Mouse (Mus musculus) CH12.LX (cell line): ENCODE results near the gene Fuz. TPM values are rescaled to one million over a fixed set of nuclear protein-coding genes. Genes with fewer than 3 reads are reported as not detected.

ENCODE experiments used
- DNase-seq: peaks from one replicate; pipeline ENCODE4 v3.0.0-alpha.2; 2013; ENCODE audit errors: extremely low read depth
- H3K27ac ChIP-seq: 2 replicates; pipeline ENCODE4 v1.5.1; 2012; ENCODE audit warnings: low read depth, mild to moderate bottlenecking, control low read depth, moderate library complexity; ENCODE audit not compliant: insufficient read depth
- H3K27me3 ChIP-seq: replicated peaks from 2 replicates; pipeline ENCODE3; 2012; ENCODE audit warnings: inconsistent platforms
- H3K36me3 ChIP-seq, 2 experiments: replicated peaks in 1 of 2; 2 replicates each; pipeline versions ENCODE3 to v1.6.1; 2012; ENCODE audit warnings: inconsistent platforms in 1 of 2, low read length in 1 of 2, mild to moderate bottlenecking in 1 of 2, mixed read lengths in 1 of 2, moderate library complexity in 1 of 2; ENCODE audit not compliant: control insufficient read depth in 1 of 2, insufficient read depth in 1 of 2
- H3K4me1 ChIP-seq, 2 experiments: 2 replicates each; pipeline ENCODE4 v1.6.1; 2012; ENCODE audit warnings: inconsistent platforms in 1 of 2, moderate library complexity in 1 of 2; ENCODE audit not compliant: insufficient read depth in 2 of 2, control insufficient read depth in 1 of 2
- H3K4me2 ChIP-seq: 2 replicates; pipeline ENCODE4 v1.6.1; 2012; ENCODE audit warnings: low read depth, mild to moderate bottlenecking, control low read depth; ENCODE audit not compliant: poor library complexity, insufficient read depth, severe bottlenecking
- H3K4me3 ChIP-seq, 3 experiments: fragments of 150-350 bp in 1 of 3; sonication (generic) in 1 of 3; replicated peaks in 1 of 3; 2 replicates each; pipeline versions ENCODE3 to v1.5.1; 2011 to 2012; ENCODE audit warnings: low read depth in 2 of 3, low read length in 2 of 3, mild to moderate bottlenecking in 2 of 3, moderate library complexity in 2 of 3, control low read depth in 1 of 3, improper control_type of control experiment in 1 of 3, inconsistent platforms in 1 of 3, mixed read lengths in 1 of 3; ENCODE audit not compliant: poor library complexity in 1 of 3
- H3K79me2 ChIP-seq: replicated peaks from 2 replicates; pipeline ENCODE4 v1.6.1; 2012; ENCODE audit warnings: mild to moderate bottlenecking, moderate library complexity; ENCODE audit not compliant: control insufficient read depth, poor library complexity, insufficient read depth, severe bottlenecking; ENCODE audit errors: extremely low read depth
- H3K9ac ChIP-seq: 2 replicates; pipeline ENCODE4 v1.6.1; 2012; ENCODE audit warnings: low read depth, mild to moderate bottlenecking, control low read depth, moderate library complexity; ENCODE audit not compliant: insufficient read depth
- H3K9me3 ChIP-seq: replicated peaks from 2 replicates; pipeline ENCODE3; 2012; ENCODE audit warnings: low read length, inconsistent platforms, mixed read lengths
- BHLHE40 ChIP-seq: IDR thresholded peaks from 2 replicates; pipeline ENCODE4 v1.6.1; 2011; ENCODE audit warnings: mild to moderate bottlenecking, low read depth, low read length, improper control_type of control experiment
- CHD1 ChIP-seq: IDR thresholded peaks from 2 replicates; pipeline ENCODE4 v1.6.1; 2012; ENCODE audit warnings: low read depth, low read length, improper control_type of control experiment, inconsistent platforms
- CHD2 ChIP-seq: IDR thresholded peaks from 2 replicates; pipeline ENCODE4 v1.6.1; 2011; ENCODE audit warnings: low read length, improper control_type of control experiment
- CTCF ChIP-seq, 2 experiments: IDR thresholded peaks in 1 of 2; conservative IDR thresholded peaks in 1 of 2; 2 replicates each; pipeline ENCODE4 v1.5.1; 2011 to 2012; ENCODE audit warnings: low read depth in 2 of 2, low read length in 2 of 2, improper control_type of control experiment in 1 of 2, inconsistent platforms in 1 of 2, mild to moderate bottlenecking in 1 of 2, moderate library complexity in 1 of 2
- ELF1 ChIP-seq: IDR thresholded peaks from 2 replicates; pipeline ENCODE4 v1.6.1; 2014; ENCODE audit warnings: low read depth, mild to moderate bottlenecking, inconsistent platforms, low read length, improper control_type of control experiment
- ETS1 ChIP-seq: conservative IDR thresholded peaks from 2 replicates; pipeline ENCODE4 v1.6.1; 2012; ENCODE audit warnings: low read depth, mild to moderate bottlenecking, inconsistent platforms, low read length, improper control_type of control experiment, moderate library complexity
- HCFC1 ChIP-seq: IDR thresholded peaks from 2 replicates; pipeline ENCODE4 v1.6.1; 2012; ENCODE audit warnings: low read depth, mild to moderate bottlenecking, inconsistent platforms, low read length, improper control_type of control experiment
- IRF4 ChIP-seq: IDR thresholded peaks from 2 replicates; pipeline ENCODE4 v1.6.1; 2014; ENCODE audit warnings: low read depth, mild to moderate bottlenecking, inconsistent platforms, low read length, improper control_type of control experiment
- JUN ChIP-seq: IDR thresholded peaks from 2 replicates; pipeline ENCODE4 v1.6.1; 2011; ENCODE audit warnings: low read depth, mild to moderate bottlenecking, low read length, improper control_type of control experiment, moderate library complexity; ENCODE audit not compliant: insufficient read depth
- JUND ChIP-seq: conservative IDR thresholded peaks from 2 replicates; pipeline ENCODE4 v1.6.1; 2011; ENCODE audit warnings: low read depth, low read length, improper control_type of control experiment
- KAT2A ChIP-seq: IDR thresholded peaks from 2 replicates; pipeline ENCODE4 v1.6.1; 2012; ENCODE audit warnings: low read length, improper control_type of control experiment, inconsistent platforms; ENCODE audit not compliant: insufficient replicate concordance
- MAX ChIP-seq: IDR thresholded peaks from 2 replicates; pipeline ENCODE4 v1.6.1; 2011; ENCODE audit warnings: low read length, improper control_type of control experiment
- MAZ ChIP-seq: IDR thresholded peaks from 2 replicates; pipeline ENCODE4 v1.6.1; 2012; ENCODE audit warnings: low read depth, mild to moderate bottlenecking, inconsistent platforms, low read length, improper control_type of control experiment, moderate library complexity
- MEF2A ChIP-seq: IDR thresholded peaks from 2 replicates; pipeline ENCODE4 v1.6.1; 2014; ENCODE audit warnings: low read depth, mild to moderate bottlenecking, inconsistent platforms, low read length, improper control_type of control experiment, borderline replicate concordance
- MXI1 ChIP-seq: IDR thresholded peaks from 2 replicates; pipeline ENCODE4 v1.6.1; 2011; ENCODE audit warnings: mild to moderate bottlenecking, low read depth, low read length, improper control_type of control experiment
- MYC ChIP-seq: IDR thresholded peaks from 2 replicates; pipeline ENCODE4 v1.6.1; 2011; ENCODE audit warnings: low read depth, mild to moderate bottlenecking, improper control_type of control experiment, low read length
- NELFE ChIP-seq: IDR thresholded peaks from 2 replicates; pipeline ENCODE4 v1.6.1; 2011; ENCODE audit warnings: low read depth, low read length, improper control_type of control experiment
- NRF1 ChIP-seq: IDR thresholded peaks from 2 replicates; pipeline ENCODE4 v1.6.1; 2014; ENCODE audit warnings: low read depth, mild to moderate bottlenecking, inconsistent platforms, low read length, improper control_type of control experiment, moderate library complexity
- PAX5 ChIP-seq: IDR thresholded peaks from 2 replicates; pipeline ENCODE4 v1.6.1; 2012; ENCODE audit warnings: low read length, inconsistent platforms, mixed read lengths
- POLR2A ChIP-seq: IDR thresholded peaks from 2 replicates; pipeline ENCODE4 v1.6.1; 2011; ENCODE audit warnings: low read depth, mild to moderate bottlenecking, improper control_type of control experiment, low read length
- POLR2AphosphoS2 ChIP-seq: IDR thresholded peaks from 2 replicates; pipeline ENCODE4 v1.6.1; 2011; ENCODE audit warnings: low read depth, low read length, improper control_type of control experiment
- RAD21 ChIP-seq: IDR thresholded peaks from 2 replicates; pipeline ENCODE4 v1.6.1; 2011; ENCODE audit warnings: low read depth, mild to moderate bottlenecking, low read length, improper control_type of control experiment, moderate library complexity
- RCOR1 ChIP-seq: conservative IDR thresholded peaks from 2 replicates; pipeline ENCODE4 v1.6.1; 2012; ENCODE audit warnings: low read depth, mild to moderate bottlenecking, inconsistent platforms, low read length, improper control_type of control experiment
- SIN3A ChIP-seq: IDR thresholded peaks from 2 replicates; pipeline ENCODE4 v1.6.1; 2012; ENCODE audit warnings: low read length, improper control_type of control experiment, inconsistent platforms
- SMC3 ChIP-seq: IDR thresholded peaks from 2 replicates; pipeline ENCODE4 v1.6.1; 2011; ENCODE audit warnings: low read depth, low read length, improper control_type of control experiment
- TBP ChIP-seq: conservative IDR thresholded peaks from 2 replicates; pipeline ENCODE4 v1.6.1; 2011; ENCODE audit warnings: low read depth, low read length, improper control_type of control experiment
- TCF12 ChIP-seq: IDR thresholded peaks from 2 replicates; pipeline ENCODE4 v1.6.1; 2014; ENCODE audit warnings: low read depth, mild to moderate bottlenecking, inconsistent platforms, low read length, improper control_type of control experiment
- UBTF ChIP-seq: IDR thresholded peaks from 2 replicates; pipeline ENCODE4 v1.6.1; 2012; ENCODE audit warnings: low read depth, mild to moderate bottlenecking, inconsistent platforms, low read length, improper control_type of control experiment, moderate library complexity
- USF1 ChIP-seq: IDR thresholded peaks from 2 replicates; pipeline ENCODE4 v1.6.1; 2014; ENCODE audit warnings: low read depth, mild to moderate bottlenecking, inconsistent platforms, low read length, improper control_type of control experiment
- USF2 ChIP-seq: conservative IDR thresholded peaks from 2 replicates; pipeline ENCODE4 v1.6.1; 2011; ENCODE audit warnings: low read depth, low read length, improper control_type of control experiment
- ZC3H11A ChIP-seq: IDR thresholded peaks from 2 replicates; pipeline ENCODE4 v1.6.1; 2012; ENCODE audit warnings: low read depth, mild to moderate bottlenecking, inconsistent platforms, low read length, improper control_type of control experiment
- ZKSCAN1 ChIP-seq: IDR thresholded peaks from 2 replicates; pipeline ENCODE4 v1.6.1; 2012; ENCODE audit warnings: low read depth, inconsistent platforms, low read length, improper control_type of control experiment, borderline replicate concordance
- ZMIZ1 ChIP-seq: IDR thresholded peaks from 2 replicates; pipeline ENCODE4 v1.6.1; 2012; ENCODE audit warnings: low read depth, mild to moderate bottlenecking, inconsistent platforms, low read length, improper control_type of control experiment
- ZNF384 ChIP-seq: IDR thresholded peaks from 2 replicates; pipeline ENCODE4 v1.6.1; 2012; ENCODE audit warnings: low read depth, low read length, improper control_type of control experiment, inconsistent platforms
- dilution Hi-C: fragments of 300-500 bp; cut with MboI; formaldehyde crosslinking; loops from 2 replicates; pipeline ENCODE4 v1.14.3; 2020; ENCODE audit warnings: low sequenced_read_pairs; ENCODE audit not compliant: extremely low pct_unique_long_range_greater_than_20kb, extremely low pct_ligation_motif_present
- in situ Hi-C: fragments of 300-500 bp; cut with MboI; formaldehyde crosslinking; loops from 3 replicates; pipeline ENCODE4 v1.14.3; 2019; ENCODE audit warnings: low sequenced_read_pairs, low pct_ligation_motif_present, low pct_unique_long_range_greater_than_20kb, mixed read lengths
- polyA plus RNA-seq: library from polyadenylated mRNA; unstranded; fragments of >175 nt; gene quantifications from 2 replicates; pipeline ENCODE4 v1.2.1, GENCODE M21; 2012; ENCODE audit warnings: low read depth; ENCODE audit not compliant: insufficient read length
- total RNA-seq, 2 experiments: library from RNA; depleted of rRNA; stranded (reverse); fragments of 300-350 nt in 1 of 2; fragments of >200 nt in 1 of 2; gene quantifications; 2 replicates each; pipeline ENCODE4 v1.2.3; 2012 to 2014

Fuz gene
- total and polyA plus RNA-seq, 3 experiments: 16.7 to 17.1 (median 16.9) TPM

DNA sequence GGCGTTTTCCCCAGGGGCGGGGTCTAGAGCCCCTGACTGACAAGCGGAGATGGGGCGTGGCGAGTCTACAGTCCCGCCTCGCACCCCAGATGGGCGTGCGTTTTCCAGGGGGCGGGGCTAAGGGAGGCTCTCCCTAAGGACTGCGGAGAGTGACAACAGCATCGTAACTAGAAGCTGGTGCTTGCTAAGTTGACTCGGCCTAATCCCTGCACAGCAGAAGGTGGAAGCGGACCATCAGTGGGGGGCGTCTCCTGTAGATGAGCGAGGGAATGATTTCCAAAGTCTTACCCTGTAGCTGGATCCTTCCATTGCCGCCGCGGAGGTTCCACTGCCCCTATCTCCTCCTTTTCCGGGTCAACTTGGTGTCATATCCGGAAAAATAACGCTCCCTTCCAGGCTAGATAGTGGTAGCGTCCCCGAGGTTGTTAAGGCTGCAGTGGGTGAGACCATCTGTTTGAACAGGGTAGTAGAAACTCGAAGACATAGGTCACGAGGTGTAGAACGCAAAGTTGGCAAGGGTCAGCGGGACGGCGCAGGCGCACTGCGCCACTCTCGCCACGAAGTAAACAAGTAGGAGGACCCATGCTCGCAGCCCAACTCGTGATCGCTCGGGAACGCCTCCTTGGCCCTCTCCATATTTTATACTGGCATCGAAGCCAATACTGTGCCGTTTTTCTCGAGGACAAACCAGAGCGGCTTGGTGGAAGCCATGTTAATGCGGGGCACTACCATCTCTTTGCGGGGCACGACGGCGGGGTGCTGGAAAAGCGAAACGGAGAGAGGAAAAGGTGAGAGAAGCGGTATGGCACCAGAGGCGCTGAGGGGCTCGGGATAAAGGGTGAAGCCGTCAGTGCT lies 47.1 kb upstream of the Fuz start, which contains the start of the genes Akt1s1 and Tbc1d17 (continued):
- TF ChIP-seq MAX: peak; percentile 97
- TF ChIP-seq, all 38 proteins: peak for 29

- H3K27me3 ChIP-seq: no peaks in the 10 kb centered on the region
- peak overlapping the region; percentile 94 for H3K27ac ChIP-seq
- H3K4me3 ChIP-seq: peak overlapping the region; percentile 81 to 98 (median 93)
- H3K4me2 ChIP-seq: peak overlapping the region; percentile 11; the same call in 1 of the 2 replicates
- H3K9me3 ChIP-seq: no peaks in the 10 kb centered on the region
- peak overlapping the region; percentile 97 for H3K9ac ChIP-seq
- H3K36me3 ChIP-seq: peaks cover 31 to 53% of the 10 kb centered on the region in 2 experiments
- dilution Hi-C loops (no loop called here), in situ Hi-C loops (loop anchor here (10.0 kb wide), 1 partner anchor 105 kb away; no protein-coding TSS in a partner anchor)
- peaks cover 28% of the 10 kb centered on the region for H3K79me2 ChIP-seq
- DNase-seq: peak; percentile 91
- peaks cover 14 to 43% of the 10 kb centered on the region in 2 experiments for H3K4me1 ChIP-seq
- TF ChIP-seq ZKSCAN1 (no peak), CHD1 (no peak), UBTF (0 out of 2 replicates have a peak, but pooled peaks have one; percentile 18), ZNF384 (no peak), POLR2AphosphoS2 (no peak), TCF12 (no peak; the same call in 1 of the 2 replicates), SMC3 (no peak), ZC3H11A (no peak), MAX (peak; percentile 75), KAT2A (peak; percentile 83; the same call in 1 of the 2 replicates), ZMIZ1 (no peak), NRF1 (peak; percentile 85), ETS1 (no peak), SIN3A (peak; percentile 80; the same call in 1 of the 2 replicates), HCFC1 (peak; percentile 83), PAX5 (no peak), RAD21 (no peak), CHD2 (peak; percentile 45), TBP (no peak; the same call in 1 of the 2 replicates), CTCF (conservative IDR thresholded peaks at IDR 0.05 in 1 of 2, IDR thresholded peaks at IDR 0.05 in 1 of 2; ENCODE audit: low read depth in 2 of 2, low read length in 2 of 2) (no peak), IRF4 (no peak), NELFE (no peak; the same call in none of the 2 replicates), MXI1 (peak; percentile 93), BHLHE40 (peak; percentile 85), USF2 (no peak; the same call in 1 of the 2 replicates), RCOR1 (peak; percentile 85), ELF1 (no peak), MYC (peak; percentile 87), USF1 (peak; percentile 33), POLR2A (peak; percentile 63), JUND (no peak), MAZ (peak; percentile 63; the same call in 1 of the 2 replicates), MEF2A (0 out of 2 replicates have a peak, but pooled peaks have one; percentile 37), JUN (no peak)
Observed at GRCm38 (mm10) chr7:44849416-44850111, 46.3 kb upstream of the Fuz start.
